Mouse (Mus musculus) sigmoid colon, adult 10 weeks (tissue): ENCODE results near the gene Fbxw15. TPM values are rescaled to one million over a fixed set of nuclear protein-coding genes. Genes with fewer than 3 reads are reported as not detected.

Experiments used
- polyA plus RNA-seq: library from polyadenylated mRNA; stranded (reverse); fragments of 350-450 nt; fragmentation: Illumina TruSeq; extraction: RNeasy Lipid Tissue Mini Kit (QIAGEN cat#74804); gene quantifications from one replicate; pipeline ENCODE4 v1.2.3, GENCODE M21; 2014; ENCODE audit warnings: low read depth, low replicate concordance

Gene Fbxw15
- 0.88 TPM for polyA plus RNA-seq

GRCm38 (mm10) chr9:109568162-109568561 is at the start of gene Fbxw15:
Fbxw15 (minus strand) TSS chr9:109568262.

Other genes starting within 250 kb of the Fbxw15 start
- gene Fbxw28, start 228.6 kb downstream of the Fbxw15 start, polyA plus RNA-seq, result not detected
- gene Fbxw22, start 164.0 kb downstream of the Fbxw15 start, polyA plus RNA-seq, result 2.3 TPM
- gene Fbxw16, start 119.1 kb downstream of the Fbxw15 start, polyA plus RNA-seq, result not detected
- not detected for gene Fbxw19, start 72.4 kb downstream of the Fbxw15 start, polyA plus RNA-seq
- 0.88 TPM for gene Fbxw24, start 57.8 kb upstream of the Fbxw15 start, polyA plus RNA-seq
- gene Fbxw25, start 96.4 kb upstream of the Fbxw15 start, polyA plus RNA-seq, result not detected
- gene Fbxw18, start 134.4 kb upstream of the Fbxw15 start, polyA plus RNA-seq, result not detected
- gene Fbxw26, start 177.8 kb upstream of the Fbxw15 start, polyA plus RNA-seq, result not detected
- gene Fbxw27, start 222.4 kb upstream of the Fbxw15 start, polyA plus RNA-seq, result not detected
- gene Spink8, start 244.0 kb upstream of the Fbxw15 start, polyA plus RNA-seq, result not detected